Mouse (Mus musculus): Measurements from ENCODE around the gene Tbc1d24.

Tbc1d24 gene

GRCm38 (mm10) chr17:24209916-24210240 is 4.5 kb upstream of the Tbc1d24 start:
- DNase-seq (ENCODE audit: low read depth): peak; percentile 11

DNA sequence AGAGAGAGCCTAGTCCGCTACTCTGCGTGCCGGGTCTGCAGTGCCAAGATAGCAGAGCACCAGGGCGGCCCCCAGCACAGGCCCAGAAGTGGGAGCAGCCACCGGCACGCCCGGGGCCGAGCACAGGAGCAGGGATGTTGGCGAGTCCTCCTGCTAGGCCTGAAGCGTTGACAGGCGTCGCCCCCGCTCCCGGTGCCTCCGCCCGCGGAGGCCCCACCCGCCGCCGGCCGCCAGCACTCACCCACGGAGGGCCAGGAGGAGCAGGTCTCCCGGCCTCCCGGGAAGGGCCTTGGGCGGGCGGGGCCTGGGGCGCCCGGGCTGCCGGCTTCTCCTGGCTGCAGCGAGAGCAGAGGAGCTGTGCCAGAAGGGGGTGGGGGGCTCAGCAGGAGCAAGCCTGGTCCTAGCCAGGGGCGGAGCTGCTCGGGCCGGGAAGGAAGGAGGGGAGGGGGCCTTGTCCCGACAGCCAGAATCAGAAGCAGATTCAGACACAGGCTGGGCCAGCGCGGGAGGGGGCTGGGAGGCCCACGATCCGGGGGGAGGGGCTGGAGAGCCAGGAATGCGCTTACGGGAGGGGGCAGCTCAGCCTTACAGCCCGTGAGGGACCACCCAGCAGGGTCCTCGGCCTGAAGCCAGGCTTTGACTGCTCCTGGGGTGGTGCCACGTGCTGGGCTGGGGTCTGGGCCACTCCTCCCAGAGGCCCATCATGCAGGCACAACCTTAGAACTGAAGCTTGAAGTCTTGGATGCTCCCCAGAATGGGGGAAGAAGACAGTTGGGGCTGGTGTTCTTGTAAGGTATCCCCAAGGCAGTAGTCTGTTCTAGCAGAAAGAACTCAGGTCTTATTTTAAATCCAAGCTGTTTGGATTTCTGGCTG is 3.9 kb upstream of the Tbc1d24 start, which contains the start of gene Ntn3:
Gene Ntn3, minus strand, starts transcription at position 489 of the 873 bp plus-strand sequence.
- peak; percentile 33 for DNase-seq (ENCODE audit: low read depth)

- DNase-seq (ENCODE audit: low read depth): peak; percentile 16
These were observed 3.3 kb upstream of the Tbc1d24 start for GRCm38 (mm10) chr17:24208641-24209042.

- peak; percentile 12 for DNase-seq (ENCODE audit: low read depth)
These were observed 2.6 kb upstream of the Tbc1d24 start for GRCm38 (mm10) chr17:24207768-24208640.

DNA sequence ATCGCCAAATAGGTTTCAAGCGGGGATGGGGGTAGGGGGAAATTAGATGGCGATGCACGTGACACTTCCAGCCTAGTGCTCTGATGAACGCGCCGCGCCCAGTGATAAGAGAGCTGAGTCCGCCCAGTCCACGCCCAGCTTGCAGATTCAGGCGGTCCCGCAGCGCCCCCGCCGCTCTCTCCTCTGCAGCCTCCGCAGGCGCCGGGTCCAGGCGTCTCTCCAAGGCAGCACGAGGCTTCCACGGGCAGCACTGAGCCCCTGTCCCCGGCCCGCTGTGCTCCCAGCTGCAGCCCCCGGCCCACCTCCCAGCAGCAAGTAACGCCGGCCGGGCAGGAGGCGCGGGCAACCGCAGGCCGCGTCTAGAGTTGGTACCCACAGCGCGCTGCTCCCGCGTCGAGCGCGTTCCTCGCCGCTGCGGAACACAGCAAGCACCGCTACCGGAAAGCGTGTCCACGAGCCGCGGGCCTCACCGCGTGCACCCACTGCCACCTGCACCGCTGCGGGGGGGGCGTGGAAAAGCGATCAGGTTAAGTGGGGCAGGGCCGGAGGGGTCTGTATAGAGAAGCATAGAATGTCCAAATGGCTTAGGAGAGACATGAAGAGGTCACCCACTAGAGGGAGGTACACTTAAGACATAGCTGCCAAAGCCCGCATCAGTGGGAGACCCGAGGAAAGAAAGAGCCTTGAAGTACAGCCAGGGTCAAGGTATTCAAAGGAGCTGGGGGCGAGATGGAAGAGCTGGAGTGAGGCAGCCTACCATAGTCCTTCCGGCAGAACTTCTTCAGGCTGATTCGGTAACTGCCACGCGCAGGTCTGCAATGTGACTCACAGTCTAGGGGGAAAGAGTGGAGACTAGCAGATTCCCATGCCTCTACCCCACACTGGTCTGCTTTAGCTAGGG is 1.3 kb upstream of the Tbc1d24 start:
- DNase-seq (ENCODE audit: low read depth): peak; percentile 68

DNA sequence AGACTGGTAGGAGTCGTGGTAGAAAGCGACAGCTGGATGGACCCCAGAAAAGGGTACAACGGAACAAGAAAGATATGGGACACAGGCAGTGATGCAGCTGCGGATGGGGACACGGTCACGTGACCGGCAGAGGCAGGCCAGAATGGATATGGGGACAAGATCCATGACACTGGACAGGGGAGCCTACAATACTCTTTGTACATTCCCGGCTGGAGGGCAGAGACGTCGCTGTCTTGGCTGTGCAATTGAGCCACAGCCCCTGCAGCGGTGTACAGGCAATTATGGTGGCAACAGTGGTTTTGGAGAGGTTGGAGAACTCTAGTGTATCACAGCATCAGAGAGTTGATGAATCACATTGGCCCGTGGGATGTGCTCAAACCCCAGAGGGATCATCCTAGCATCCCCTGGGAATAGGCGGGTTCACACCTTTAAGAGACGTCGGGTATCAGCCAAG is 573 bp upstream of the Tbc1d24 start:
- DNase-seq (ENCODE audit: low read depth): no peak

DNA sequence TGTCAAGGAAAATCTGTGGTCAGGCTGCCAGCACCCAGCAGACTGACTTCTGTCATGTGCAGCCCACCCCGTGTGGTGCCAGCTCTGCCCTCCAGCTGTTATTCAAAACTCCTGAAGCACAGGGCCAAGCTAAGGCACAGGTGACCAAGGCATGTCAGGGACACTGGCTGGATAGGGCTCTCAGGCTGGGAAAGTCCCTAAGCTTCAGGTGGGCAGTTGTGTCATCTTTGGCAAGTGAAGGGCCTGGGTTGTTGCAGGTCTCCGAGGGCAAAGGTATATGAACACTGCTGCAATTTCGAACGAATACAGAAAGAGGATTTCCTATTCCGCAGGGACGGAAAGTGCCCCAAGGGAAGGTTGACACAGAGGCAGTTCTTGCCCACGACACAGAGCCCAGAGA is 516 bp downstream of the Tbc1d24 start:
- DNase-seq (ENCODE audit: low read depth): no peak

DNA sequence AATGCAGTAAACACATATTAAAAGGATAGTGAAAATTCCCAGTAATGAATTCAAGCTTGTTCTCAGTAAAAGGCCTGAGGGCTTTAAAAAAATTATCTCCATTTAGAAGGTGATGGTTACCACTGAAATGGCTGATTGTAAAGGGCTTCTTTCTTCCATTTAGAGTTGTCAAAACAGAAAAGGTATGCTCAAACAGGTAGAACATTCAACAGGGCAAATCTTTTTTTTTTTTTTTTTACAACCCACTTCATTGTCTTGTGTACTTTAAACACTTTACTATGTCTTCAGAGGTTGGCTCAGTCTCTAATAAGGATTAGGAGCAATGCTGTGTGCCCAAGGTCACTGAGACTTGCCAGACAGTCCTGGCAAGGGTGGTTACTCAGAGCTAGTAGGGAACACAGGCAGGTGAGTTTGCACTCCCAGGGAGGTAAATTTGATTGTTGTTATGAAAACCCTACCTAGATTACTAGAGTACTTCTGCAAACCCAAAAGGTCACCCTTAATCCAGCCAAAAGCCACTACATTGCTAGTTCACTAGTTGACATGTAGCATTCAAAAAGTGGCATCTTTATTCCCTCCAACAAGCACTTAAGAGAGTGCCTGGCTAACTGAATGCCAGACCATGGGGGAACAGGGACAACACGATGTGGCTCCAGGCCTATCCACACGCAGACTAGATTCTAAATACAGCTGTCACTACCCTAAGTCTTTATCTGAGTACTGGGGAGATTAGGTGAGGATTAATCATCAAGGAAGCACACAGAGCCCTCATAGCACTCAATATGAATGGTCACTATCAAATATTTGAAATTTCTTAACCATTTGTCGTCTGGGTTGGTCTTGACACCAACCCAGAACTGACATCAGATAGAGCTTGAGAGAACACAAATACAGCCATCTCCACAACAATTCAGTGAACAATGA is 1.5 kb downstream of the Tbc1d24 start:
- DNase-seq (ENCODE audit: low read depth): no peak

DNA sequence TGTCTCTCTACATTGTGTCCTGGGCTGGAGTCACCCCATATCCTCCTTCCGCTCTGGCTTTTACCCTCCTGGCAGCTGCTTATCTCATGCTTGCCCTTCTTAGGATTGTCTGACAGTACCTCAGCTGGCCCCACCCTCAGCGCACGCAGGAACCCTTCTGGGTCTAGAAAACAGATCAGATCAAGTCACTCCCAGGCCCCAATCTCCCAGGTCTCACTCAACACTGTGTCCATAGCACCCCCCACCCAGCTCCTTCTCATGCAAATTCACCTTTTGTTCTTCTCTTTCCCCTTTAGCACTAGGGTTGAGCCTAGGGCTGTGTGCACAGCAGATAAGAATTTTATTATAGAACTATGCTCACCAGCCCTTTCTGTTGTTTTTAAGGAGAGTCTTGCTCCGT is 2.3 kb downstream of the Tbc1d24 start:
- no peak for DNase-seq (ENCODE audit: low read depth)

DNA sequence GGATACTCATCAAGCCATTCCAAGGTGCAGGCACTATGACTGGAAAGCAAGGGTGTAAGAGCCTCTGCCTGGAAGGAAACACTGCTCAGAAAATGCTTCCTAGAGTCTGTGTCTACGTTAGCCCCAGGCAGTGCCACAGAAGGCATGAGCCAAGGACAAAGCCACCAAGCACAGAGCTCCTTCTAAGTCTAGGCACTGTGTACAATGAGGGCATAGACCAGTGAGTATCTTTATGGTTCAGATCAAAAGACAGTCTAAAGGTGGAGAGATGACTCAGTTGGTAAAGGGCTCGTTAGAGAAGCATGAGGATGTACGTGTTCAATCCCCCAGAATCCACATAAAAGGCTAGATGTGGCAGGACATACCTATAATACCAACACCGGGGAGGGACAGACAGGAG is 4.3 kb downstream of the Tbc1d24 start:
- no peak for DNase-seq (ENCODE audit: low read depth)

- no peak for DNase-seq (ENCODE audit: low read depth)
These were observed 5.6 kb downstream of the Tbc1d24 start for GRCm38 (mm10) chr17:24199741-24200140.

- DNase-seq (ENCODE audit: low read depth): no peak
These were observed 6.1 kb downstream of the Tbc1d24 start for GRCm38 (mm10) chr17:24199252-24199651.

GRCm38 (mm10) chr17:24197032-24197824 is 8.1 kb downstream of the Tbc1d24 start:
- no peak for DNase-seq (ENCODE audit: low read depth)

DNA sequence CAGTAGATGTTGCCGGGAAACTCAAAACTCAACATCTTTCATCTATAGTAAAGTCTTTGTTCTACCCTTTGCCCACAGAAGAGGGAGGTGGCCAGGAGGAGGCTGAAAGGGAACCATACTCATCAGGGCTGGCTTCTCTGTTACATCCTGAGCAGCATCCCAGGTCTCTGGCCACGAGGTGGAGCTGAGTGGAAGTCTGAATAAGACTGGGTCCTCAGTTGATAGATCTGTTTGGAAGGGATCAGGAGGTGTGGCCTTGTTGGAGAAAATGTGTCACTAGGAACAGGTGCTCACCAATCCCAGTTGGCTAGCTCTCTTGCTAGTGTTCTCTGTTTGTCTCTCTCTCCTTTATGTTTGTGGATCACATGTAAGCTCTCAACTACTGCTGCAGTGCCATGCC is 10.0 kb downstream of the Tbc1d24 start:
- no peak for DNase-seq (ENCODE audit: low read depth)

GRCm38 (mm10) chr17:24193769-24194168 is 11.6 kb downstream of the Tbc1d24 start:
- no peak for DNase-seq (ENCODE audit: low read depth)

GRCm38 (mm10) chr17:24193268-24193667 is 12.1 kb downstream of the Tbc1d24 start:
- no peak for DNase-seq (ENCODE audit: low read depth)

DNA sequence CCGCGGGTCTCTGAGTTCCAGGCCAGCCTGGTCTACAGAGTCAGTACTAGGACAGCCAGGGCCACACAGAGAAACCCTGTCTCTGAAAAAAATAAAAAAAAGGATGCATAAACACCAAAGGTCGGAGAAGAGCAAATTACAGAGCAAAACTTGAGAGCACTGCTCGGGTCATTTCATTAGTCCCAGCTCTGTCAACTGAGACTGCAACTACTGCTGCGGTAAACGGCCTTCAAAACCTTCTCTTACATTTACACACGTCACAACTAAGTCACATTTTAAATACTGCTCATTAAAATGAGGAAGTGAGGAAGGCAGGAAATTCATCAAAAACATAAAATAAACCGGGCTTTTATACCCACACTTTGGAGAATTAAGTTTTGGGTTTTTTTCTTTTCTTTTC is 12.5 kb downstream of the Tbc1d24 start:
- no peak for DNase-seq (ENCODE audit: low read depth)

DNA sequence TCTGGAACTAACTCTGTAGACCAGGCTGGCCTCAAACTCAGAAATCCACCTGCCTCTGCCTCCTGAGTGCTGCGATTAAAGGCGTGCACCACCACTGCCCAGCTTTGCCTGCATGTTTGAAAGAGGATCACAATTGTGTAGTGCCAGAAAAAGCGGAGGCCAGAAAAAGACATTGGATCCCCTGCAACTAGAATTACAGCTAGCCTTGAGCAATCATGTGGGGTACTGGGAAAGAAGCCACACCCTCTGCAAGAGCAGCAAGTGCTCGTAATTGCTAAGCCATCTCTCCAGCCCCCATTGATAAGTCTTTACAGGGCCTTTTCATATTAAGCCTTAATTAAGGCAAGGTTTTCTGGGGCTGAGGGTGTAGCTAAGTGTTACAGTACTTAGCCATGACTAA is 13.9 kb downstream of the Tbc1d24 start:
- DNase-seq (ENCODE audit: low read depth): no peak

- DNase-seq (ENCODE audit: low read depth): no peak
These were observed 14.4 kb downstream of the Tbc1d24 start for GRCm38 (mm10) chr17:24190934-24191333.

DNA sequence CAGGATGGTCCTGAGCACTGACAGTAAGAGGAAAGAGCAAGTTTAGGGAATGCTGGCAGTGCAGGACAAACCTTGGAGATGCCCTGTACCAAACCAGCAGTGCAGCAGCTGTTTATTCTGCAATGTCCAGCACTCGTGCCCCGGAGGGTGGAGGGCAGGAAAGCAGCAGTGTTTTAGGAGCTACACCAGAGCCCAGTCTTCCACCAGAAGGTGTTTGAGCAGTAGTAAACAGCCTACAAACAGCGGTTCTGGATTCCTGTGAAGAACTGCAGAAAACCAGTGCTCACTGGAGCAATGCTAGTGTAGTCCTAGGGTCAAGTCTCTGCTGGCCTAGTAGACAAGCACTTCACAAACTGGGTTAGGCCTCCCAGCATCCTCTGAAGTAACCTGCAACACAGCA is 31.1 kb downstream of the Tbc1d24 start:
- DNase-seq (ENCODE audit: low read depth): no peak

All from induced T-regulatory cell, adult 2 months (primary cell).